Mouse (Mus musculus) G1E (cell line): Measurements from ENCODE around the gene Iqsec3. TPM values are rescaled to one million over a fixed set of nuclear protein-coding genes. Genes with fewer than 3 reads are reported as not detected.

Experiments used
- ATAC-seq: 2 replicates; pipeline ENCODE4 v1.8.0; 2016; ENCODE audit warnings: mild to moderate bottlenecking; ENCODE audit not compliant: insufficient number of reproducible peaks, poor library complexity, low FRiP score, severe bottlenecking; ENCODE audit errors: extremely low read depth
- DNase-seq: peaks from one replicate; pipeline ENCODE4 v3.0.0; 2012; ENCODE audit warnings: low spot score
- H3K27me3 ChIP-seq: 2 replicates; pipeline ENCODE4 v1.6.1; 2012; ENCODE audit warnings: mild to moderate bottlenecking, low read length, inconsistent platforms; ENCODE audit not compliant: insufficient read depth
- H3K36me3 ChIP-seq: replicated peaks from 2 replicates; pipeline ENCODE3; 2012; ENCODE audit warnings: mild to moderate bottlenecking, inconsistent platforms
- H3K4me1 ChIP-seq: 2 replicates; pipeline ENCODE4 v1.6.1; 2012; ENCODE audit warnings: low read depth, low read length, inconsistent platforms, mixed read lengths; ENCODE audit not compliant: insufficient read depth
- H3K4me3 ChIP-seq: 2 replicates; pipeline ENCODE4 v1.5.1; 2012; ENCODE audit warnings: low read depth, mild to moderate bottlenecking, inconsistent platforms, low read length, moderate library complexity, mixed read lengths
- H3K9me3 ChIP-seq: replicated peaks from 2 replicates; pipeline ENCODE4 v1.6.1; 2012; ENCODE audit warnings: inconsistent platforms
- CTCF ChIP-seq: IDR thresholded peaks from 2 replicates; pipeline ENCODE4 v1.5.1; 2012; ENCODE audit warnings: low read depth, low read length, inconsistent platforms, mixed read lengths
- GATA1 ChIP-seq: IDR thresholded peaks from 2 replicates; pipeline ENCODE4 v1.6.1; 2012; ENCODE audit warnings: borderline replicate concordance, low read length, inconsistent platforms, mixed read lengths
- GATA2 ChIP-seq: IDR thresholded peaks from 2 replicates; pipeline ENCODE4 v1.6.1; 2012; ENCODE audit warnings: low read depth, low read length, inconsistent platforms, borderline replicate concordance
- POLR2AphosphoS5 ChIP-seq: IDR thresholded peaks from 2 replicates; pipeline ENCODE4 v1.6.1; 2012; ENCODE audit warnings: low read depth, low read length, inconsistent platforms; ENCODE audit not compliant: insufficient replicate concordance
- TAL1 ChIP-seq: conservative IDR thresholded peaks from 2 replicates; pipeline ENCODE4 v1.6.1; 2012; ENCODE audit warnings: low read depth, low read length, inconsistent platforms, mixed read lengths
- polyA plus RNA-seq: library from polyadenylated mRNA; stranded (reverse); fragments of >175 nt; gene quantifications from 2 replicates; pipeline ENCODE4 v1.2.3, GENCODE M21; 2012
- total RNA-seq, 2 experiments: library from RNA; stranded (forward) in 1 of 2; stranded (reverse) in 1 of 2; fragments of 200-1000 nt in 1 of 2; fragments of >200 nt in 1 of 2; fragmentation: Nextera tagmentation in 1 of 2; gene quantifications; 2 replicates each; pipeline ENCODE4 v1.2.3; 2014 to 2017

The Iqsec3 gene
- total and polyA plus RNA-seq, 3 experiments: 0.11 TPM; not detected in 2

DNA sequence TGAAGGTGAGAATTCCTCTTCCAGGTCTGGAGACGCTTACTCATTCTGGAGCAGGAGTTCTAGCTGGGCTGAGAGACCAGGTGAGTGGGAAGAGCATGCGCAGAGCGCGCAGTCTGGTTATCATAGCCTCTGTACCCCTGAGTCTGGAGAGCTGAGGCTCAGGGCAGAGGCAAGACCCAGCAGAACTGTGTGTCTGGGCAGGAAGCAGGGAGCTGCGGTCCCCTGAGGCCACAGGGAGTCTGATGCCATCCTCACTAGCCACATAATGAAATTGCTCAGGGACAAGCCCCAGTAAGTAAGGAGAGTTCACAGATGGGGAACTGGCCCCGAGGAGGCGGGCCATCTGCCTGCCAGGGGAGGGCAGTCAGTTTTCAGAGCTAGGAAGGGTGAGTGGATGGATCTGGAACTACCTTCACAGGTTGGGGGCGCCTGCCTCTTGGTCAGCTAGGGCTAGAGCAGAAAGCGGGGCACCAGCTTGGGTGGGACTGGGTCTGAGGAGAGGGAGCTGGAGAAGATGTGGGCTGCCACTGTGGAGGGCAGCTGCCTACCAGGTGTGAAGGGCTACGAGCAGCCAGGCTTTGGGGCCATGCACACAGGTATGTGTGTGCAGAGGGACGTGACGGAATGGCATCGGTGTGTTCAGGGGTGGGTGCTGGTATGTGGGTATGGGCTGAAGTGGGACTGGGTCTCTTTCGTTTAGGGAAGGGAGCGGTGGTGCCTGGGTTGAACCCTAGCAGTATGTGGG is 130.3 kb downstream of the Iqsec3 start, which contains the start of gene Slc6a12:
Gene Slc6a12, plus strand, starts transcription at position 51 of the 745 bp plus-strand sequence.
- no peak for DNase-seq
- peaks cover 12% of the 10 kb centered on the region for H3K36me3 ChIP-seq
- H3K9me3 ChIP-seq: no peaks in the 10 kb centered on the region
- no peak within 1 kb of the TSS for H3K4me3 ChIP-seq
- no peak for TF ChIP-seq GATA2
- TF ChIP-seq CTCF: no peak
- no peak for TF ChIP-seq TAL1
- TF ChIP-seq POLR2AphosphoS5: no peak
- TF ChIP-seq GATA1: no peak
- H3K27me3 ChIP-seq: peaks cover 3% of the 10 kb centered on the region
- peaks cover 6% of the 10 kb centered on the region for H3K4me1 ChIP-seq
- no peak for ATAC-seq

- no peak overlapping the region for H3K4me3 ChIP-seq
- no peaks in the 10 kb centered on the region for H3K9me3 ChIP-seq
- DNase-seq (no peak), ATAC-seq (no peak)
- TF ChIP-seq GATA1 (no peak), POLR2AphosphoS5 (no peak), CTCF (no peak)
- peaks cover 20% of the 10 kb centered on the region for H3K4me1 ChIP-seq
- H3K36me3 ChIP-seq: peaks cover 23% of the 10 kb centered on the region
- H3K27me3 ChIP-seq: peaks cover 3% of the 10 kb centered on the region
Measured at GRCm38 (mm10) chr6:121341650-121342049, 131.8 kb downstream of the Iqsec3 start.

DNA sequence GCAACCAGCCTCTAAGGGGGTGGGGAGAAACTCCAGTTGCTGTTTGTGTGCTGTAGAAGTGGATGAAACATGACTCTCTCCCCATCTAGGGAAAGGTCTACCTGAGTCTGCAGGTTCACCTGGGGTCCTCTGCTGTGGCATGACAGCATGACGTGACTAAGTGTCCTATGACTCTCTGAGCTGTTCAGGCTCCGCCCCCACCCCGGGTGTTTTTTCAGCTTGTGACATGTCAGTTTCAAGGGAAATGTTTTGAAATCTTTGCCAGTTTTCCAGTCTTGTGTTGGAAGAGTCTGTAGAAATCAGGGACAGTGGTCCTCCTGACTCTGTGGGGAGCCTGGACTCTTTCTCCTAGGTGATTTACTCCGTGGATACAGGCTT is 135.0 kb downstream of the Iqsec3 start:
- peaks cover 23% of the 10 kb centered on the region for H3K36me3 ChIP-seq
- no peak for ATAC-seq
- H3K27me3 ChIP-seq: peaks cover 3% of the 10 kb centered on the region
- DNase-seq: no peak
- TF ChIP-seq CTCF (no peak), GATA1 (no peak), GATA2 (no peak), TAL1 (no peak)
- H3K4me3 ChIP-seq: no peak overlapping the region
- H3K4me1 ChIP-seq: peaks cover 33% of the 10 kb centered on the region
- no peaks in the 10 kb centered on the region for H3K9me3 ChIP-seq

GRCm38 (mm10) chr6:121337770-121338518 is 135.5 kb downstream of the Iqsec3 start:
- DNase-seq (peak; percentile 79), ATAC-seq (peak; percentile 51)
- Histone ChIP-seq H3K36me3 (peaks cover 23% of the 10 kb centered on the region), H3K9me3 (no peaks in the 10 kb centered on the region), H3K27me3 (peaks cover 3% of the 10 kb centered on the region), H3K4me3 (peak overlapping the region; percentile 71; the same call in 1 of the 2 replicates), H3K4me1 (peaks cover 33% of the 10 kb centered on the region)
- TF ChIP-seq CTCF: peak; percentile 66
- no peak for TF ChIP-seq POLR2AphosphoS5

- no peak for ATAC-seq
- no peaks in the 10 kb centered on the region for H3K9me3 ChIP-seq
- peak overlapping the region; percentile 71 for H3K4me3 ChIP-seq
- no peaks in the 10 kb centered on the region; the same call in 1 of the 2 replicates for H3K27me3 ChIP-seq
- H3K36me3 ChIP-seq: peaks cover 23% of the 10 kb centered on the region
- H3K4me1 ChIP-seq: peaks cover 34% of the 10 kb centered on the region
- DNase-seq: no peak
- TF ChIP-seq GATA2 (no peak), GATA1 (no peak), POLR2AphosphoS5 (no peak), TAL1 (no peak), CTCF (no peak)
Measured at GRCm38 (mm10) chr6:121337229-121337628, 136.2 kb downstream of the Iqsec3 start.

- Histone ChIP-seq H3K4me1 (peaks cover 36% of the 10 kb centered on the region), H3K4me3 (peak overlapping the region; percentile 71), H3K36me3 (peaks cover 23% of the 10 kb centered on the region), H3K9me3 (no peaks in the 10 kb centered on the region), H3K27me3 (no peaks in the 10 kb centered on the region; the same call in 1 of the 2 replicates)
- ATAC-seq: peak; percentile 85
- DNase-seq: peak; percentile 73
- no peak for TF ChIP-seq POLR2AphosphoS5
- TF ChIP-seq TAL1: peak; percentile 67
Measured at GRCm38 (mm10) chr6:121336558-121336957, 136.9 kb downstream of the Iqsec3 start.
